15 mouse cellular contexts compared by ENCODE assay signal in genomic region chr12:44344075-44344474, GRCm38 (mm10). TPM values are rescaled to one million over a fixed set of nuclear protein-coding genes. Genes with fewer than 3 reads are reported as not detected.
A peak's percentile ranks its signal among the peaks of the same experiment; 100 is the strongest.
DNase-seq lines count a peak whose midpoint lies in the region; ATAC-seq and TF ChIP-seq lines count a peak whose summit lies in the region.
"Had no signal": no experiment of that assay in that cellular context is flagged by ENCODE, and none has a peak within 500 bp of the region (broad histone marks: within the 10 kb centered on the region; RNA-seq: fewer than 3 reads in every experiment).

No protein-coding gene starts in this region.

- H3K4me1 ChIP-seq in kidney, embryonic 14.5 days (ENCODE audit: control insufficient read depth, insufficient read depth, low read length): no peaks in the 10 kb centered on the region
- no peaks in the 10 kb centered on the region for H3K4me1 ChIP-seq in embryonic facial prominence, embryonic 12.5 days
- peaks cover 5% of the 10 kb centered on the region; the same call in 1 of the 2 replicates for H3K4me1 ChIP-seq in hindbrain, postnatal 0 days (ENCODE audit: insufficient read depth, low read length)
- H3K4me1 ChIP-seq in liver, embryonic 11.5 days (replicated peaks; ENCODE audit: control insufficient read depth, insufficient read depth, low read length): no peaks in the 10 kb centered on the region

- no peaks in the 10 kb centered on the region for H3K36me3 ChIP-seq in kidney, embryonic 14.5 days (ENCODE audit: control insufficient read depth, insufficient read depth, low read length)
- H3K36me3 ChIP-seq in embryonic facial prominence, embryonic 12.5 days: no peaks in the 10 kb centered on the region
- H3K36me3 ChIP-seq in hindbrain, postnatal 0 days (ENCODE audit: insufficient read depth, low read length): no peaks in the 10 kb centered on the region
- no peaks in the 10 kb centered on the region for H3K36me3 ChIP-seq in liver, embryonic 11.5 days (ENCODE audit: control insufficient read depth, insufficient read depth, low read length)

- WGBS in kidney, embryonic 14.5 days: 69% methylated on average over 6 of the region's 6 CpGs
- 62% methylated on average over 6 of the region's 6 CpGs for WGBS in embryonic facial prominence, embryonic 12.5 days
- WGBS in hindbrain, postnatal 0 days: 55% methylated on average over 6 of the region's 6 CpGs
- WGBS in liver, embryonic 11.5 days: 64% methylated on average over 6 of the region's 6 CpGs

- TF ChIP-seq CTCF in hindbrain, postnatal 0 days (IDR thresholded peaks at IDR 0.05; ENCODE audit: low read depth): no peak

- ATAC-seq in kidney, embryonic 14.5 days (ENCODE audit: low FRiP score, low TSS enrichment): peak; percentile 55; the same call in 1 of the 2 replicates
- peak; percentile 52; the same call in 1 of the 2 replicates for ATAC-seq in embryonic facial prominence, embryonic 12.5 days (ENCODE audit: insufficient number of reproducible peaks, insufficient read depth, low FRiP score, low TSS enrichment)
- ATAC-seq in hindbrain, postnatal 0 days: peak; percentile 82
- no peak for ATAC-seq in cerebellum, adult (ENCODE audit: insufficient number of reproducible peaks, low FRiP score, low TSS enrichment)
- no peak for ATAC-seq in liver, embryonic 11.5 days (replicated peaks; ENCODE audit: low FRiP score)
- ATAC-seq: inflammation-experienced regulatory T-cells, adult 6 months had no signal

- no peak overlapping the region for H3K4me2 ChIP-seq in kidney, embryonic 14.5 days (replicated peaks; ENCODE audit: low read depth, low read length)
- H3K4me2 ChIP-seq in embryonic facial prominence, embryonic 12.5 days (replicated peaks): no peak overlapping the region
- no peak overlapping the region for H3K4me2 ChIP-seq in hindbrain, postnatal 0 days (ENCODE audit: low read depth, low read length)
- no peak overlapping the region for H3K4me2 ChIP-seq in liver, embryonic 11.5 days

- H3K27me3 ChIP-seq in kidney, embryonic 14.5 days (ENCODE audit: control insufficient read depth, insufficient read depth, low read length): no peaks in the 10 kb centered on the region
- no peaks in the 10 kb centered on the region for H3K27me3 ChIP-seq in embryonic facial prominence, embryonic 12.5 days
- no peaks in the 10 kb centered on the region for H3K27me3 ChIP-seq in hindbrain, postnatal 0 days (ENCODE audit: insufficient read depth, low read length)
- no peaks in the 10 kb centered on the region for H3K27me3 ChIP-seq in liver, embryonic 11.5 days (replicated peaks; ENCODE audit: control insufficient read depth, insufficient read depth, low read length)

- no peak for DNase-seq in kidney, adult 8-10 months
- DNase-seq in A20 (ENCODE audit: low read depth, low spot score): peak; percentile 22
- peak; percentile 48 for DNase-seq in hindbrain, postnatal 0 days (ENCODE audit: low spot score)
- DNase-seq in embryo, embryonic 10.5 days (ENCODE audit: low spot score): no peak
- DNase-seq in liver, embryonic 11.5 days (ENCODE audit: low spot score): no peak
- DNase-seq: cerebellum, adult 18-20 months; gastrocnemius, postnatal 25 days; lung, postnatal 4 days; right cerebral cortex, postnatal 4 days; thymus, adult 2 months had no signal

- H3K9me3 ChIP-seq in kidney, embryonic 14.5 days (ENCODE audit: control insufficient read depth, low read length): no peaks in the 10 kb centered on the region
- H3K9me3 ChIP-seq in embryonic facial prominence, embryonic 12.5 days: no peaks in the 10 kb centered on the region
- no peaks in the 10 kb centered on the region for H3K9me3 ChIP-seq in hindbrain, postnatal 0 days (ENCODE audit: low read length)
- H3K9me3 ChIP-seq in liver, embryonic 11.5 days (ENCODE audit: control insufficient read depth, low read length): no peaks in the 10 kb centered on the region

- H3K9ac ChIP-seq in kidney, embryonic 14.5 days (ENCODE audit: low read depth, low read length): no peak overlapping the region
- no peak overlapping the region for H3K9ac ChIP-seq in embryonic facial prominence, embryonic 12.5 days
- H3K9ac ChIP-seq in hindbrain, postnatal 0 days (replicated peaks; ENCODE audit: low read length): no peak overlapping the region
- no peak overlapping the region for H3K9ac ChIP-seq in liver, embryonic 11.5 days (ENCODE audit: low read depth, low read length)

- no peak overlapping the region for H3K4me3 ChIP-seq in kidney, embryonic 14.5 days (ENCODE audit: low read length)
- H3K4me3 ChIP-seq in embryonic facial prominence, embryonic 12.5 days: no peak overlapping the region
- no peak overlapping the region for H3K4me3 ChIP-seq in hindbrain, postnatal 0 days (ENCODE audit: low read length)
- no peak overlapping the region for H3K4me3 ChIP-seq in liver, embryonic 11.5 days (ENCODE audit: low read depth, low read length)

- H3K27ac ChIP-seq in kidney, embryonic 14.5 days (ENCODE audit: low read depth, low read length): no peak overlapping the region
- H3K27ac ChIP-seq in embryonic facial prominence, embryonic 12.5 days: no peak overlapping the region
- no peak overlapping the region for H3K27ac ChIP-seq in hindbrain, postnatal 0 days
- H3K27ac ChIP-seq in liver, embryonic 11.5 days (ENCODE audit: low read depth, low read length): no peak overlapping the region
- H3K27ac ChIP-seq: kidney, postnatal 0 days had no signal

RNA-seq across cellular contexts. Expression of gene Nrcam, which starts 15.4 kb away (rescaled TPM):
- 7.0 and 12.3 TPM in 2 replicates for polyA plus RNA-seq in kidney, embryonic 14.5 days (2014; fragmentation: Nextera tagmentation; extraction: Ambion mirVana)
- 9.5 and 13.3 TPM in 2 replicates for polyA plus RNA-seq in embryonic facial prominence, embryonic 12.5 days (2016; fragmentation: Nextera tagmentation; extraction: Ambion mirVana)
- 163 and 192 TPM in 2 replicates for total RNA-seq in hindbrain, postnatal 0 days (2014; rRNA removed)
- polyA plus RNA-seq in hindbrain, postnatal 0 days (2015; fragmentation: Nextera tagmentation; extraction: Ambion mirVana): 113 and 117 TPM in 2 replicates
- polyA plus RNA-seq in liver, embryonic 11.5 days (2014; fragmentation: Nextera tagmentation; extraction: Ambion mirVana): 0.70 and 2.5 TPM in 2 replicates

Comparison
In these comparisons a context has a peak if more than half of its experiments do, and no peak if none do; other contexts are left out.
1. ATAC-seq: peak in kidney, embryonic 14.5 days (single experiment), embryonic facial prominence, embryonic 12.5 days (single experiment) and hindbrain, postnatal 0 days (single experiment); none in cerebellum, adult (single experiment) and liver, embryonic 11.5 days (single experiment).
2. DNase-seq: peak in A20 (single experiment) and hindbrain, postnatal 0 days (single experiment); none in kidney, adult 8-10 months (0 of 2), embryo, embryonic 10.5 days (single experiment) and liver, embryonic 11.5 days (single experiment).